Mouse (Mus musculus): ENCODE data around the gene Derl3.
"Not testable (repeated sequence)": the region's sequence is repeated elsewhere in the genome, so short reads cannot be mapped to it uniquely, and the experiment has no call there.

The Derl3 gene

GRCm38 (mm10) chr10:75872915-75873542, 20.2 kb upstream of the Derl3 start:
- peak; percentile 83 for DNase-seq (ENCODE audit: low read depth, low spot score)

DNA sequence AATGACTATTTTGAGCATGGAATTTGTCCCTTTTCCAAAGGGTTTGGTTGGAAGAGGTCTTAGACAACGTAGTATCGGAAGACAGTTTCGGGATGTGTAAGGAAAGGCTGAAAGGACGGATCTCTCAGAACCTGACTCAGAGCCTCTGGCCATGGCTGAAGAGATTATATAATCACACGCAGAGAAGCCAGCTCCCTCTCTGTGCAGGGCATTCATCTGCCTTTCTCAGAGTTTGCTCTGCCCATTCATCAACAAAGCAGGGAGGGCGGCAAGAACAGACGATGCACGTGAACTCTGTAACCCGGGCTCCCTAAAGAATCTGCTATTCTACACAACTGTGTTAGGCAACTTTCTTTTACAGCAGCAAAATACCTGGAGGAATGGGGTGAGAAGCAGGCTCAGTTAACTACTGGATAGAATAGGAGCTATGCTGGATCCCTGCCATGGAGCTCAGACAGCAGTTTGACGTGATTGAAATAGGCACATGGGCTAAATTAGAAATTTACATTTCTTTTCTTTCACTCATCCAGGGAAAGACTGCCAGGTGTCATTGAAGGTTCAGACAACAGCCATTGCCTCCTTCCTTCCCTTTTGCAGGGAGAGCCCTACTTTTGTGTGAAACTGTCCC, 19.6 kb upstream of the Derl3 start:
- no peak for DNase-seq (ENCODE audit: low read depth, low spot score)

DNA sequence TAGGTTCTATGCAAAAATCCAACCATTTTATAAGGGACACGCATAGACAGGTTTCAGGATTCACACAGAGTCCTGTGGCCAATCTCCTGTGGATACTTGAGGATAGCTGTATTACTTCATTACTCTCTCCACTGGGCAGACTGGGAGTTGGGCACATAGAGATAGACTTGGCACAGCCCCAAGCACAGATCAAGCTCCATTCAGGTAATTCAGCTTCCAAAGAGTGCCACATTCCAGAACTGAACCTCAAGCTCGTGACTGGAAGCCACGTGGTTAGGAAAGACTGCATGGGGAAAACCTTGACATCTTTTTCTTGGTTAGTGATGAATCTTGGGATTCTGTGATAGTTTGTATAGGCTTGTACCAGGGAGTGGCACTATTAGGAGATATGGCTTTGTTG, 14.4 kb upstream of the Derl3 start:
- DNase-seq (ENCODE audit: low read depth, low spot score) = no peak

DNA sequence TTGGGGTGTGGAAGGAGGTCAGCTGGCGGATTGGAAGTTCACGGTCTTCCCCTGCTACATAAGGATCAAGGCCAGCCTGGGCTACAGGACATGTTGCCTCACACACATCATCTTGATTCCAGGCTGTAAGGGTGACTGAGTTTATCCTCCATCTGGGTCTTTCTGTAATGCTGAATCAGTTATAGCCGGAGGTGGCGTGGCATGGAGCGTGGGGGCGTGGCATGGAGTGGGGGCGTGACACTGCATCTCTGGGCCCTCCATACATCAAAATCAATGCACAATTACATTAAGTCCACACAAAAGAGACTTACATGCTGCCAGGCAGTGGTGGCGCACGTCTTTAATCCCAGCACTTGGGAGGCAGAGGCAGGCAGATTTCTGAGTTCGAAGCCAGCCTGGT, 12.9 kb upstream of the Derl3 start:
- DNase-seq (ENCODE audit: low read depth, low spot score) = no peak

GRCm38 (mm10) chr10:75880771-75881577, 12.2 kb upstream of the Derl3 start:
- DNase-seq (ENCODE audit: low read depth, low spot score) = no peak

DNA sequence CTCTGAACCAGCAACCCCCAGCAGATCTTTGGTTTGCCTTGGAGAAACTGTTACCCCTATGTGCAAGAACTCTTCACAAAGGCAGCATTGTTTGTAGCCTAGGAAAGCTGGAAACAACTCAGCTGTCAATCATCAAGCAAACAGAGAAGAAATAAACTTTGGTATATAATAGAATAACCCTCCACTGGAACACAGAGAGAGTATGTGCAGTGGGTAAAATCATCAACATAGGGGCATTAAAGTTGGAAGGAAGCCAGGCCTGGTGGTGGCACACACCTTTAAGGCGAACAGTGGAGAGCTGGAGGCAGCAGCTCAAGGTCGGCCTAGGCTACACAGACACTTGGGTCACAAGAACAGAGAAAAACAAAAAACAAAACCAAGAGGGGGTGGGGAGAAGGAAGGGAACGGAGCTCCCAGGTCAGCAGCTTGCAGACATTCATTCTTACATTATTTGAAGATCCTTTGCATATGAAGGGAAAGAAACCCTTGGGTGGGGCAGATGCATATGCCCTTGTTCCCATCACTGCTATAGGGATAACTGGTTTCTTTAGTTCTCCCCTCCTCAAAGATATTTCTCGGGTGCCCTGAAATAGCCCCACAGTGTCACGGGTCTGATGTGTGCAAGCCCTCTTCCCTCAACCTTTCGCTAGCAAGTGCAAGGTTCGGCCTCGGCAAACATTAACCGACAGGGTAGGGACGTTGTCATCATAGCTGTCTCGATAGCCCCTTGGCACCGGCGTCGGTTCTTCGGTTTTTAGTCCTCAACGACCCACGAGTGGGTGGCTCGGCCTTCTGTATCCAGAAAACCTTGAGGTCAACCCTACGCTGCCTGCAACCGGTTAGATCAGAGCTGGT, 11.4 kb upstream of the Derl3 start:
- no peak for DNase-seq (ENCODE audit: low read depth, low spot score)

- DNase-seq (ENCODE audit: low read depth, low spot score) = no peak
Observed at GRCm38 (mm10) chr10:75882433-75883231, 10.6 kb upstream of the Derl3 start.

DNA sequence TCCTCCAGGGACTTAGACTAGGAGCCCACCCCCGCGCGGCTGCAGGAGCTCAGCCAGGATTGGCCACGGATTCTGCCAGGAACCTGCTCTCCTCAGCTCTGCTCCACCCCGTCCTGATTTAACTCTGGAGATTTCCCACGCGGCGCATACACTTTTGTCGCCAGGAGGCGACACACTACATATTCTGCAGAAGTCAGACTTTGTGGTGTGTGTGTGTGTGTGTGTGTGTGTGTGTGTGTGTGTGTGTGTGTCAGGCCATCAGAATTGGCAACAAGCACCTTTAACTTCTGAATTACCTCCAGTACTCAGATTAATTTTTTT, 10.0 kb upstream of the Derl3 start:
- DNase-seq (ENCODE audit: low read depth, low spot score) = no peak

DNA sequence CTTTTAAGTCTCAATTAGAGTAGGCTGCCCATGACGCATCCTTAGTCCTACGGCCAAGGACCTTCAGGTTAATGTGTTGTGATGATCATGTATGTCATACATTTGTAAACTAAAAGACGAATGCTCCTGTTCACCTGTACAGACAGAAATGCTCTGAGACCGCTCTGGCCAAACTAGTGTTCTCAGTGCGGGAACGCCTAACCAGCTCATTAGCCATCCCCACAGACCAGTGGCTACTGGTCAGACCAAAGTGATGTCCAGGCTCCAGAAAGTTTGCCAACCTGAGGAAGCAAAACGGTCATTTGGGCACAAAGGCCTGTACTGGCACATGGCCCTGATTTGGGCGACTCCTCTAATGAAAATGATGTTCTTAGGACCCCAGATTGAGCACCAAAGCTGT, 8.5 kb upstream of the Derl3 start:
- no peak for DNase-seq (ENCODE audit: low read depth, low spot score)

- not testable (repeated sequence) for DNase-seq (ENCODE audit: low read depth, low spot score)
Observed at GRCm38 (mm10) chr10:75887504-75887903, 5.7 kb upstream of the Derl3 start.

- no peak for DNase-seq (ENCODE audit: low read depth, low spot score)
Observed at GRCm38 (mm10) chr10:75889406-75890153, 3.6 kb upstream of the Derl3 start.

- no peak for DNase-seq (ENCODE audit: low read depth, low spot score)
Observed at GRCm38 (mm10) chr10:75894601-75895000, 1.4 kb downstream of the Derl3 start.

- DNase-seq (ENCODE audit: low read depth, low spot score) = no peak
Observed at GRCm38 (mm10) chr10:75895730-75896129, 2.5 kb downstream of the Derl3 start.

DNA sequence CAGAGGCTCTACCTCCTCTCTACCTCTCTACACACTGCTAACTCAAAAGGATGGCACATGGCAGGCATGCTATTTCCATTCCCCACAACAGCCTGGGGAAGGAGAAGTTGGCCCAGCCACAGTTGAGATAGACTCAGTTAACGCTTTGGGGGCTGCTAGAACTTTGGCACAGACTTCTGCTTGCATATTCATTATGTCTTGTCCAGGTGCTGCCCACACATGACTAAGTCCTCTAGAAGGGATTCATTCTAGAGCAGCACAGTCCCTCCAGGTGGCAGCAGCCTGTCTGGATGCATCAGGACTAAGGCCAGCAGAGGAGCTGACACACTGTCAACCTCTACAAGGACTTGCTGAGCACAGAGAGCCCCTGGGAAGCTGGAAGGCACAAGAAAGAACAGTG, 3.0 kb downstream of the Derl3 start:
- no peak for DNase-seq (ENCODE audit: low read depth, low spot score)

DNA sequence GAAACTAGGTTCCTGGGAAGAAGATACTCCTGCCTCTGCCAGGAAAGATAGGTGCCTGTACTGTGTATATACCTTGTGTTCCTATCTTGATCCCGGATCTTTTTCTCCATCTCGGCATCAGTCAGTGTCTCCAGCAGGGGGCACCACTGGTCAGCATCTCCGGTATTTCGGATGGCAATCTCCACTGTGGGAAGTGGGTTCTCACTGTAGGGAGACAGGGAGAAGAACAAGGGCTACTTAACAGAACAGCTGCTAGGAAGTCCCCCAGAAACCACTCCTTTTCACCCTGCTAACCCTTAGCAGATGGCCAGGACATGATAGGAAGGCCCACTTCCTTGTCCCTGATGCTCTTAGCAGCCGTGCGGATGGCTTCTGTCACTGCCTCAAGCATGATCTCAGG, 4.2 kb downstream of the Derl3 start:
- no peak for DNase-seq (ENCODE audit: low read depth, low spot score)

GRCm38 (mm10) chr10:75898039-75898564, 4.9 kb downstream of the Derl3 start:
- DNase-seq (ENCODE audit: low read depth, low spot score) = no peak

DNA sequence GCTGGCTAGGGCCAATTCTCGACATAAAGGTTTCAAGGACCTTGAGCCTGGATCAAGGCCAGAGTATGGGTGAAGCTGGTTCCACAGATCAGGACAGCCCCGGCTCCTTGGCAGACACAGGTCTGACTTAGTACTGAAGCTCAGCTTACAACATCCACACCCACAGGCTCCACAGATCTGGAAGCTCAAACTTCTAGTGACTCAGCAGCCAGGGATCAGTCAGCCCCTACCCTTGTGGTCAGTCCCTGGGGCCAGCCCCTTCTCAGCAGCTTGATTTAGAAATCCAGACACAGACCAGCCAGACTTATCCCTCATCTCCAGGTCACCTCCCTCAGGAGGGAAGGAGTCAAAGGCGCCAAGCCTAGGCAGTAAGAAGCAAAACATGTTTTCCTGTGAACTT, 5.6 kb downstream of the Derl3 start:
- DNase-seq (ENCODE audit: low read depth, low spot score) = no peak

- no peak for DNase-seq (ENCODE audit: low read depth, low spot score)
Observed at GRCm38 (mm10) chr10:75904391-75904790, 11.2 kb downstream of the Derl3 start.

DNA sequence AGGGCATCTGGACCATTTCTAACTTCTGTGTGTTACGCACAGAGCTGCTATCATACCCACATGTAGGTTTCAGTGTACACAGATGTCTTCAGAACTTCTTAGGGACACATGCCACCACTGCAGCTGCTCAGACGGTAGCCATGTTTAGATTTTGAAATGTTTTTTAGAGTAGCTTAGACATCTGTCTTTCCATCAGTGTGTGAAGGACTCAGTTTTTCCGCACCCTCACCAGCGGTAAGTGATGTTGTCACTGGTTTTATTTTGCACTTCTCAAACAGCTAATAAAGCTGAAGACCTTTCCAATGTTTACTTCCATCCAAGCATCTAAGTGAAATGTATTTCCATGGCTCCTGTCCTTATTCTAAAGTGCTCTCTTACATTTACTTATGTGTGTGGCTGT, 13.7 kb downstream of the Derl3 start:
- DNase-seq (ENCODE audit: low read depth, low spot score) = no peak

GRCm38 (mm10) chr10:75910698-75911097, 17.5 kb downstream of the Derl3 start:
- DNase-seq (ENCODE audit: low read depth, low spot score) = no peak

Measured in brain, embryonic 18.5 days (tissue).